Mouse (Mus musculus) CD4-positive naive resting alpha-beta T cell, adult 76 days (primary cell): ENCODE results near the gene Mapkapk3. TPM values are rescaled to one million over a fixed set of nuclear protein-coding genes. Genes with fewer than 3 reads are reported as not detected.

Source experiments
- total RNA-seq: library from RNA; stranded (reverse); gene quantifications from one replicate; pipeline ENCODE4 v1.2.4, GENCODE M21; 2023

Mapkapk3 gene
- total RNA-seq: 52.7 TPM

GRCm38 (mm10) chr9:107289211-107290076 lies at the start of gene Mapkapk3:
Gene Mapkapk3, minus strand, starts transcription at chr9:107289877.

GRCm38 (mm10) chr9:107338172-107338883 lies 48.7 kb upstream of the Mapkapk3 start, which contains the start of gene Hemk1:
Gene Hemk1, minus strand, starts transcription at chr9:107338350.

GRCm38 (mm10) chr9:107296016-107296040 lies 6.2 kb upstream of the Mapkapk3 start, which contains the start of gene Cish:
Gene Cish, plus strand, starts transcription at chr9:107296026.

GRCm38 (mm10) chr9:107231539-107232139 lies 58.0 kb downstream of the Mapkapk3 start, which contains the start of gene Dock3:
Gene Dock3, minus strand, starts transcription at chr9:107231909.

Other genes with a start within 250 kb of the Mapkapk3 start
- gene Dock3, start 58.0 kb downstream of the Mapkapk3 start, total RNA-seq: not detected
- 22.7 TPM for gene Cish, start 6.1 kb upstream of the Mapkapk3 start, total RNA-seq
- 7.8 TPM for gene Hemk1, start 48.5 kb upstream of the Mapkapk3 start, total RNA-seq
- gene 6430571L13Rik, start 50.7 kb upstream of the Mapkapk3 start, total RNA-seq: 0.41 TPM
- gene Cacna2d2, start 109.7 kb upstream of the Mapkapk3 start, total RNA-seq: 0.70 TPM
- gene Tmem115, start 244.1 kb upstream of the Mapkapk3 start, total RNA-seq: 24.4 TPM